Mouse (Mus musculus): Measurements from ENCODE around the gene Ank. TPM values are rescaled to one million over a fixed set of nuclear protein-coding genes. Genes with fewer than 3 reads are reported as not detected.

The Ank gene
- polyA plus RNA-seq, 1 experiment from 2014 or later = 15.3 TPM

GRCm38 (mm10) chr15:27550358-27550992 is 84.0 kb downstream of the Ank start:
- ATAC-seq (ENCODE audit: insufficient read depth, low FRiP score, low read depth) = no peak
- Histone ChIP-seq H3K27ac (no peak overlapping the region), H3K9me3 (no peaks in the 10 kb centered on the region), H3K36me3 (no peaks in the 10 kb centered on the region), H3K9ac (no peak overlapping the region), H3K4me1 (peaks cover 11% of the 10 kb centered on the region; the same call in 1 of the 2 replicates), H3K4me3 (replicated peaks) (no peak overlapping the region), H3K4me2 (no peak overlapping the region), H3K27me3 (replicated peaks) (no peaks in the 10 kb centered on the region)
- WGBS = 57% methylated on average over 9 of the region's 9 CpGs

GRCm38 (mm10) chr15:27551117-27552114 is 84.9 kb downstream of the Ank start:
- ATAC-seq (ENCODE audit: insufficient read depth, low FRiP score, low read depth) = no peak
- Histone ChIP-seq H3K4me2 (no peak overlapping the region), H3K27me3 (replicated peaks) (no peaks in the 10 kb centered on the region), H3K9ac (no peak overlapping the region), H3K4me3 (replicated peaks) (no peak overlapping the region), H3K4me1 (peaks cover 11% of the 10 kb centered on the region; the same call in 1 of the 2 replicates), H3K9me3 (no peaks in the 10 kb centered on the region), H3K27ac (no peak overlapping the region), H3K36me3 (no peaks in the 10 kb centered on the region)
- WGBS = 88% methylated on average over 19 of the region's 19 CpGs

GRCm38 (mm10) chr15:27552129-27552700 is 85.7 kb downstream of the Ank start:
- ATAC-seq (ENCODE audit: insufficient read depth, low FRiP score, low read depth) = no peak
- no peaks in the 10 kb centered on the region for H3K27me3 ChIP-seq (replicated peaks)

GRCm38 (mm10) chr15:27553554-27553953 is 87.1 kb downstream of the Ank start:
- Histone ChIP-seq H3K4me1 (peaks cover 11% of the 10 kb centered on the region; the same call in 1 of the 2 replicates), H3K36me3 (no peaks in the 10 kb centered on the region), H3K27ac (no peak overlapping the region), H3K4me2 (no peak overlapping the region), H3K9me3 (no peaks in the 10 kb centered on the region), H3K27me3 (replicated peaks) (no peaks in the 10 kb centered on the region), H3K4me3 (replicated peaks) (no peak overlapping the region), H3K9ac (no peak overlapping the region)
- 86% methylated on average over 5 of the region's 5 CpGs for WGBS
- ATAC-seq (ENCODE audit: insufficient read depth, low FRiP score, low read depth) = no peak

More at GRCm38 (mm10) chr15:27552129-27552700, 85.7 kb downstream of the Ank start:
- no peaks in the 10 kb centered on the region for H3K9me3 ChIP-seq
- H3K27ac ChIP-seq = no peak overlapping the region
- 75% methylated on average over 10 of the region's 10 CpGs for WGBS
- no peak overlapping the region for H3K4me3 ChIP-seq (replicated peaks)
- no peak overlapping the region for H3K4me2 ChIP-seq
- H3K4me1 ChIP-seq = peaks cover 11% of the 10 kb centered on the region; the same call in 1 of the 2 replicates
- no peak overlapping the region for H3K9ac ChIP-seq
- H3K36me3 ChIP-seq = no peaks in the 10 kb centered on the region

- H3K4me3 ChIP-seq (replicated peaks) = no peak overlapping the region
- H3K36me3 ChIP-seq = no peaks in the 10 kb centered on the region
- no peak overlapping the region for H3K9ac ChIP-seq
- H3K27ac ChIP-seq = no peak overlapping the region
- no peaks in the 10 kb centered on the region for H3K27me3 ChIP-seq (replicated peaks)
- H3K4me1 ChIP-seq = no peaks in the 10 kb centered on the region
- H3K4me2 ChIP-seq = no peak overlapping the region
- WGBS = 68% methylated on average over 16 of the region's 16 CpGs
- ATAC-seq (ENCODE audit: insufficient read depth, low FRiP score, low read depth) = no peak
- no peaks in the 10 kb centered on the region for H3K9me3 ChIP-seq
These were observed 92.1 kb downstream of the Ank start for GRCm38 (mm10) chr15:27558456-27559147.

GRCm38 (mm10) chr15:27560315-27560714 is 93.8 kb downstream of the Ank start:
- Histone ChIP-seq H3K9me3 (no peaks in the 10 kb centered on the region), H3K4me3 (replicated peaks) (no peak overlapping the region), H3K4me1 (no peaks in the 10 kb centered on the region), H3K4me2 (no peak overlapping the region), H3K9ac (no peak overlapping the region), H3K27ac (no peak overlapping the region), H3K36me3 (no peaks in the 10 kb centered on the region), H3K27me3 (replicated peaks) (no peaks in the 10 kb centered on the region)
- ATAC-seq (ENCODE audit: insufficient read depth, low FRiP score, low read depth) = no peak
- 75% methylated on average over 11 of the region's 11 CpGs for WGBS

GRCm38 (mm10) chr15:27564106-27565100 is 97.9 kb downstream of the Ank start:
- H3K4me1 ChIP-seq = no peaks in the 10 kb centered on the region
- no peak overlapping the region for H3K9ac ChIP-seq
- no peaks in the 10 kb centered on the region for H3K9me3 ChIP-seq
- no peak overlapping the region for H3K4me2 ChIP-seq
- H3K27me3 ChIP-seq (replicated peaks) = no peaks in the 10 kb centered on the region
- no peak overlapping the region for H3K27ac ChIP-seq
- no peak for ATAC-seq (ENCODE audit: insufficient read depth, low FRiP score, low read depth)
- 87% methylated on average over 14 of the region's 14 CpGs for WGBS
- H3K4me3 ChIP-seq (replicated peaks) = no peak overlapping the region
- H3K36me3 ChIP-seq = 0 out of 2 replicates have a peak, but pooled peaks cover 4% of the 10 kb centered on the region

- Histone ChIP-seq H3K27me3 (replicated peaks) (no peaks in the 10 kb centered on the region), H3K9me3 (no peaks in the 10 kb centered on the region), H3K4me3 (replicated peaks) (no peak overlapping the region), H3K27ac (no peak overlapping the region), H3K4me2 (no peak overlapping the region), H3K9ac (no peak overlapping the region), H3K36me3 (0 out of 2 replicates have a peak, but pooled peaks cover 4% of the 10 kb centered on the region), H3K4me1 (no peaks in the 10 kb centered on the region)
- no peak for ATAC-seq (ENCODE audit: insufficient read depth, low FRiP score, low read depth)
- 82% methylated on average over 10 of the region's 10 CpGs for WGBS
These were observed 99.2 kb downstream of the Ank start for GRCm38 (mm10) chr15:27565626-27566185.

- Histone ChIP-seq H3K4me2 (no peak overlapping the region), H3K27me3 (replicated peaks) (no peaks in the 10 kb centered on the region), H3K9me3 (no peaks in the 10 kb centered on the region), H3K4me1 (no peaks in the 10 kb centered on the region), H3K27ac (no peak overlapping the region), H3K36me3 (0 out of 2 replicates have a peak, but pooled peaks cover 4% of the 10 kb centered on the region), H3K4me3 (replicated peaks) (no peak overlapping the region), H3K9ac (no peak overlapping the region)
- 90% methylated on average over 16 of the region's 16 CpGs for WGBS
- ATAC-seq (ENCODE audit: insufficient read depth, low FRiP score, low read depth) = no peak
These were observed 100.9 kb downstream of the Ank start for GRCm38 (mm10) chr15:27567356-27567755.

GRCm38 (mm10) chr15:27568371-27568770 is 101.9 kb downstream of the Ank start:
- 84% methylated on average over 6 of the region's 6 CpGs for WGBS
- Histone ChIP-seq H3K36me3 (0 out of 2 replicates have a peak, but pooled peaks cover 4% of the 10 kb centered on the region), H3K27me3 (replicated peaks) (no peaks in the 10 kb centered on the region), H3K4me3 (replicated peaks) (no peak overlapping the region), H3K9ac (no peak overlapping the region), H3K9me3 (no peaks in the 10 kb centered on the region), H3K27ac (no peak overlapping the region), H3K4me1 (no peaks in the 10 kb centered on the region), H3K4me2 (no peak overlapping the region)
- no peak for ATAC-seq (ENCODE audit: insufficient read depth, low FRiP score, low read depth)
